Mouse (Mus musculus) v-Abl transformed pro-B cells (cell line): ENCODE measurements around the gene Tlcd2.

ENCODE experiments used
- in situ Hi-C, 2 experiments: fragments of 400-800 bp; cut with MboI; formaldehyde crosslinking; loops; one replicate each; pipeline ENCODE4 v1.15.1; 2025; ENCODE audit not compliant: unreplicated experiment in 2 of 2

Gene Tlcd2

GRCm38 (mm10) chr11:75510627-75510993 is 49.1 kb downstream of the Tlcd2 start:
- in situ Hi-C loops = loop anchor here in 1 of 2 experiments (25.0 kb wide), 1 partner anchor 402 kb away; no protein-coding TSS in a partner anchor

GRCm38 (mm10) chr11:75511213-75511612 is 49.7 kb downstream of the Tlcd2 start:
- in situ Hi-C loops = loop anchor here in 1 of 2 experiments (25.0 kb wide), 1 partner anchor 401 kb away; no protein-coding TSS in a partner anchor

GRCm38 (mm10) chr11:75512301-75513018 is 50.9 kb downstream of the Tlcd2 start:
- in situ Hi-C loops = loop anchor here in 1 of 2 experiments (25.0 kb wide), 1 partner anchor 400 kb away; no protein-coding TSS in a partner anchor

- in situ Hi-C loops = loop anchor here in 1 of 2 experiments (25.0 kb wide), 1 partner anchor 399 kb away; no protein-coding TSS in a partner anchor
These were observed 51.8 kb downstream of the Tlcd2 start, which contains the start of gene Scarf1 for GRCm38 (mm10) chr11:75513336-75513735. Gene Scarf1, plus strand, starts transcription at chr11:75513540.

GRCm38 (mm10) chr11:75515186-75515585 is 53.7 kb downstream of the Tlcd2 start:
- in situ Hi-C loops = loop anchor here in 1 of 2 experiments (25.0 kb wide), 1 partner anchor 397 kb away; no protein-coding TSS in a partner anchor

- in situ Hi-C loops = loop anchor here in 1 of 2 experiments (10.0 to 25.0 kb wide), 2 partner anchors 115 to 392 kb away; no protein-coding TSS in a partner anchor
These were observed 58.5 kb downstream of the Tlcd2 start for GRCm38 (mm10) chr11:75519834-75520633.
